Mouse (Mus musculus) lung, adult 18-20 months (tissue): ENCODE measurements around the gene Fgf15.

ENCODE experiments used
- DNase-seq, 2 experiments: peaks; one replicate each; pipeline ENCODE4 v3.0.0; 2022; ENCODE audit warnings: mixed read lengths in 2 of 2

The Fgf15 gene

GRCm38 (mm10) chr7:144932389-144932937 is 36.1 kb downstream of the Fgf15 start:
- DNase-seq, result no peak

- no peak for DNase-seq
These were observed 37.0 kb downstream of the Fgf15 start for GRCm38 (mm10) chr7:144933336-144933735.

- no peak for DNase-seq
These were observed 37.5 kb downstream of the Fgf15 start for GRCm38 (mm10) chr7:144933796-144934195.

- no peak for DNase-seq
These were observed 38.6 kb downstream of the Fgf15 start for GRCm38 (mm10) chr7:144934901-144935300.

- DNase-seq, result no peak
These were observed 39.2 kb downstream of the Fgf15 start for GRCm38 (mm10) chr7:144935563-144935962.

- no peak for DNase-seq
These were observed 40.1 kb downstream of the Fgf15 start for GRCm38 (mm10) chr7:144936311-144936880.

- peak; percentile 88 to 91 for DNase-seq
These were observed 41.2 kb downstream of the Fgf15 start for GRCm38 (mm10) chr7:144937490-144937889.

GRCm38 (mm10) chr7:144937899-144938517 is 41.7 kb downstream of the Fgf15 start:
- DNase-seq, result no peak

GRCm38 (mm10) chr7:144938661-144939343 is 42.5 kb downstream of the Fgf15 start:
- DNase-seq, result no peak

- peak; percentile 68 to 73 for DNase-seq
These were observed 43.1 kb downstream of the Fgf15 start, which contains the start of gene Ccnd1 for GRCm38 (mm10) chr7:144939344-144940002. TSS of gene Ccnd1 (minus strand) at chr7:144939925.

GRCm38 (mm10) chr7:144940003-144940571 is 43.8 kb downstream of the Fgf15 start:
- peak in 1 of 2 experiments; percentile 32 for DNase-seq

- DNase-seq, result no peak
These were observed 44.3 kb downstream of the Fgf15 start for GRCm38 (mm10) chr7:144940585-144940984.

GRCm38 (mm10) chr7:144941242-144941831 is 45.0 kb downstream of the Fgf15 start:
- peak; percentile 90 to 92 for DNase-seq

GRCm38 (mm10) chr7:144942071-144942743 is 45.9 kb downstream of the Fgf15 start:
- DNase-seq, result peak in 1 of 2 experiments; percentile 45

GRCm38 (mm10) chr7:144942744-144943135 is 46.4 kb downstream of the Fgf15 start:
- no peak for DNase-seq

- peak; percentile 81 to 84 for DNase-seq
These were observed 46.9 kb downstream of the Fgf15 start for GRCm38 (mm10) chr7:144943254-144943653.
